10 mouse cellular contexts compared by ENCODE assay signal in genomic region chr11:50624239-50624638, GRCm38 (mm10). TPM values are rescaled to one million over a fixed set of nuclear protein-coding genes. Genes with fewer than 3 reads are reported as not detected.
DNase-seq lines count a peak whose midpoint lies in the region; ATAC-seq and TF ChIP-seq lines count a peak whose summit lies in the region.
"Had no signal": no experiment of that assay in that cellular context is flagged by ENCODE, and none has a peak within 500 bp of the region (broad histone marks: within the 10 kb centered on the region; RNA-seq: fewer than 3 reads in every experiment).

No protein-coding gene starts in this region.

- H3K4me1 ChIP-seq in forebrain, embryonic 16.5 days (replicated peaks; ENCODE audit: control insufficient read depth, insufficient read depth, low read length) = peaks cover 11% of the 10 kb centered on the region
- peaks cover 4% of the 10 kb centered on the region; the same call in 1 of the 2 replicates for H3K4me1 ChIP-seq in forebrain, embryonic 11.5 days (replicated peaks; ENCODE audit: control insufficient read depth, insufficient read depth, low read length)
- 0 out of 2 replicates have a peak, but pooled peaks cover 4% of the 10 kb centered on the region for H3K4me1 ChIP-seq in intestine, postnatal 0 days (replicated peaks; ENCODE audit: control insufficient read depth, insufficient read depth, low read length)

- ATAC-seq in forebrain, embryonic 16.5 days = 0 out of 2 replicates have a peak, but pooled peaks have one; percentile 36
- no peak for ATAC-seq in forebrain, embryonic 11.5 days (replicated peaks; ENCODE audit: low FRiP score)
- ATAC-seq in intestine, postnatal 0 days = no peak
- ATAC-seq: CD4-positive, CD25-positive, alpha-beta regulatory T cell, adult 4 months had no signal

- 48% methylated on average over 2 of the region's 2 CpGs for WGBS in forebrain, embryonic 16.5 days
- WGBS in forebrain, embryonic 11.5 days = 48% methylated on average over 2 of the region's 2 CpGs
- 55% methylated on average over 2 of the region's 2 CpGs for WGBS in intestine, postnatal 0 days

- H3K36me3 ChIP-seq in forebrain, embryonic 16.5 days (ENCODE audit: control insufficient read depth, insufficient read depth) = no peaks in the 10 kb centered on the region
- no peaks in the 10 kb centered on the region for H3K36me3 ChIP-seq in forebrain, embryonic 11.5 days (ENCODE audit: control insufficient read depth, insufficient read depth, low read length)
- H3K36me3 ChIP-seq in C2C12 (ENCODE audit: control insufficient read depth, insufficient read depth) = no peaks in the 10 kb centered on the region
- H3K36me3 ChIP-seq in intestine, postnatal 0 days (ENCODE audit: control insufficient read depth, insufficient read depth) = no peaks in the 10 kb centered on the region

- H3K79me3 ChIP-seq in C2C12 (ENCODE audit: low read depth) = no peaks in the 10 kb centered on the region

- TF ChIP-seq CTCF in C2C12 (IDR thresholded peaks at IDR 0.05; ENCODE audit: control insufficient read depth, insufficient read depth, insufficient read length) = peak; percentile 13
- TF ChIP-seq CTCF in intestine, postnatal 0 days (IDR thresholded peaks at IDR 0.05; ENCODE audit: low read depth) = peak; percentile 38

- H3K4me2 ChIP-seq in forebrain, embryonic 16.5 days (ENCODE audit: low read length) = no peak overlapping the region
- no peak overlapping the region for H3K4me2 ChIP-seq in forebrain, embryonic 11.5 days (ENCODE audit: low read depth, low read length, severe bottlenecking)
- H3K4me2 ChIP-seq in intestine, postnatal 0 days (replicated peaks; ENCODE audit: low read depth) = no peak overlapping the region

- no peak overlapping the region for H3K27ac ChIP-seq in forebrain, embryonic 16.5 days (ENCODE audit: low read length)
- no peak overlapping the region for H3K27ac ChIP-seq in forebrain, embryonic 11.5 days (ENCODE audit: low read depth, low read length)
- H3K27ac ChIP-seq in intestine, postnatal 0 days (ENCODE audit: low read depth, low read length) = no peak overlapping the region
- H3K27ac ChIP-seq: kidney, postnatal 0 days had no signal

- H3K27me3 ChIP-seq in forebrain, embryonic 16.5 days (replicated peaks; ENCODE audit: control insufficient read depth, insufficient read depth, low read length) = no peaks in the 10 kb centered on the region
- H3K27me3 ChIP-seq in forebrain, embryonic 11.5 days (ENCODE audit: control insufficient read depth, insufficient read depth, low read length) = no peaks in the 10 kb centered on the region
- no peaks in the 10 kb centered on the region for H3K27me3 ChIP-seq in C2C12 (ENCODE audit: control insufficient read depth, insufficient read depth, insufficient read length)
- H3K27me3 ChIP-seq in intestine, postnatal 0 days (replicated peaks; ENCODE audit: control insufficient read depth, insufficient read depth, low read length) = no peaks in the 10 kb centered on the region

- no peak overlapping the region for H3ac ChIP-seq in C2C12 (ENCODE audit: control insufficient read depth, insufficient read length, low read depth)

- H3K79me2 ChIP-seq in C2C12 (ENCODE audit: control insufficient read depth, insufficient read depth) = no peaks in the 10 kb centered on the region

- no peak overlapping the region for H3K4me3 ChIP-seq in forebrain, embryonic 16.5 days (replicated peaks; ENCODE audit: low read length)
- no peak overlapping the region for H3K4me3 ChIP-seq in forebrain, embryonic 11.5 days (ENCODE audit: low read depth, low read length)
- no peak overlapping the region for H3K4me3 ChIP-seq in C2C12 (ENCODE audit: insufficient read depth, poor library complexity, severe bottlenecking)
- no peak overlapping the region for H3K4me3 ChIP-seq in intestine, postnatal 0 days (ENCODE audit: low read depth, low read length)

- no peak for DNase-seq in forebrain, embryonic 11.5 days (ENCODE audit: low spot score)
- DNase-seq in kidney, postnatal 4 days = peak; percentile 16 to 26
- DNase-seq in kidney, adult 8-10 months = no peak
- DNase-seq in adrenal gland, adult 8-10 months = no peak
- no peak for DNase-seq in spleen, postnatal 10 days (ENCODE audit: low spot score in 2 of 2)

- no peak overlapping the region for H3K9ac ChIP-seq in forebrain, embryonic 16.5 days (replicated peaks; ENCODE audit: low read depth, low read length)
- no peak overlapping the region for H3K9ac ChIP-seq in forebrain, embryonic 11.5 days (ENCODE audit: low read length)
- H3K9ac ChIP-seq in intestine, postnatal 0 days (ENCODE audit: low read depth, low read length) = no peak overlapping the region

- H3K9me3 ChIP-seq in forebrain, embryonic 16.5 days (ENCODE audit: control insufficient read depth, low read length) = no peaks in the 10 kb centered on the region
- H3K9me3 ChIP-seq in forebrain, embryonic 11.5 days (ENCODE audit: control insufficient read depth, low read length) = no peaks in the 10 kb centered on the region
- no peaks in the 10 kb centered on the region for H3K9me3 ChIP-seq in intestine, postnatal 0 days (ENCODE audit: control insufficient read depth)

TF ChIP-seq in C2C12, 6 proteins besides CTCF, POLR2A, EP300 and RAD21:
- no peak for TF ChIP-seq CEBPB (IDR thresholded peaks at IDR 0.05; ENCODE audit: low read depth)
- no peak for TF ChIP-seq MYOD1 (IDR thresholded peaks at IDR 0.05; ENCODE audit: control insufficient read depth, insufficient read length, low read depth)

RNA-seq across cellular contexts. Expression of gene Adamts2, which starts 22.4 kb away (rescaled TPM):
- 3.4 and 4.5 TPM in 2 replicates for polyA plus RNA-seq in forebrain, embryonic 16.5 days (2015; fragmentation: Nextera tagmentation; extraction: Ambion mirVana)
- polyA plus RNA-seq in forebrain, embryonic 11.5 days (2014; fragmentation: Nextera tagmentation; extraction: Ambion mirVana) = 1.0 and 1.6 TPM in 2 replicates
- polyA plus RNA-seq in C2C12 (2012; fragmentation: generic; extraction: Trizol) = 2.9 TPM
- 4.6 and 4.8 TPM in 2 replicates for polyA plus RNA-seq in intestine, postnatal 0 days (2015; fragmentation: Nextera tagmentation; extraction: Ambion mirVana)
- total RNA-seq in adrenal gland, adult 8-10 months (2022) = 1 to 10 TPM; 4.2 to 9.7 (median 5.4) TPM
- polyA plus RNA-seq: CD4-positive, CD25-positive, alpha-beta regulatory T cell, adult 4 months had no signal

Comparison
In these comparisons a context has a peak if more than half of its experiments do, and no peak if none do; other contexts are left out.
1. DNase-seq: peak in kidney, postnatal 4 days (2 of 2); none in forebrain, embryonic 11.5 days (single experiment), kidney, adult 8-10 months (0 of 2), adrenal gland, adult 8-10 months (single experiment) and spleen, postnatal 10 days (0 of 2).